Mouse (Mus musculus) E14TG2a.4 (cell line): Measurements from ENCODE around the gene Dpf3.

Experiments used
- CTCF ChIP-seq: conservative IDR thresholded peaks from 2 replicates; pipeline ENCODE4 v1.5.1; 2014; ENCODE audit warnings: low read length
- POU5F1 ChIP-seq: IDR thresholded peaks from 2 replicates; pipeline ENCODE4 v1.6.1; 2014; ENCODE audit warnings: low read length, borderline replicate concordance

DNA sequence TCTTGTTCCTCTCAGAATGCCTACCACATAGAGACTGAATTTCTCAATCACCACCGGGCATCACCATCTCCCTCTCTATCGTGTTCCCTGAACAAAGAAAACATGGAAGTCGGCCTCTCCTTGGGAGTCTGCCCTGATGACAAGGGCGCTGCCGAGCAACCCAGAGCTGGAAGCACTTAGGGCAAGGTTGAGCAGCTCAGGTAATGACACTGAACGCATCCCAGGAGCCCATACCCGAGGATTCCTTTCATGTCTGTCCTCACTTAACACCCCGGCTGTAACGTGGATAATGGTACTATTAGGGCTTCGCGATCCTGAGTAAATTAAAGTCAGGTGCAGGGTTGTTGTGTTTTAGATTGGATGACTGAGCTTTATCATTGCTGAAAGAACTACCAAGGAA, 176.9 kb downstream of the Dpf3 start:
- TF ChIP-seq CTCF: no peak
- no peak for TF ChIP-seq POU5F1
